Mouse (Mus musculus) myocyte (in vitro differentiated cells): Measurements from ENCODE around the gene Krt8. TPM values are rescaled to one million over a fixed set of nuclear protein-coding genes. Genes with fewer than 3 reads are reported as not detected.

Experiments used
- H3K27me3 ChIP-seq: one replicate; pipeline ENCODE4 v1.6.1; 2011; ENCODE audit not compliant: control insufficient read depth, insufficient read depth, insufficient read length
- H3K36me3 ChIP-seq: one replicate; pipeline ENCODE4 v1.6.1; 2011; ENCODE audit not compliant: control insufficient read depth, insufficient read depth
- H3K4me2 ChIP-seq: one replicate; pipeline ENCODE4 v1.6.1; 2011; ENCODE audit warnings: low read depth, control low read depth
- H3K4me3 ChIP-seq: one replicate; pipeline ENCODE4 v1.5.1; 2011; ENCODE audit warnings: mild to moderate bottlenecking, control low read depth, moderate library complexity
- H3K79me2 ChIP-seq: one replicate; pipeline ENCODE4 v1.6.1; 2011; ENCODE audit not compliant: control insufficient read depth, insufficient read depth
- H3ac ChIP-seq: one replicate; pipeline ENCODE4 v1.6.1; 2011; ENCODE audit not compliant: control insufficient read depth, insufficient read length
- CEBPB ChIP-seq: IDR thresholded peaks from 2 replicates; pipeline ENCODE4 v1.6.1; 2011; ENCODE audit warnings: mild to moderate bottlenecking, moderate library complexity; ENCODE audit not compliant: poor library complexity, insufficient read depth, severe bottlenecking
- E2F4 ChIP-seq: IDR thresholded peaks from one replicate; pipeline ENCODE4 v1.6.1; 2011; ENCODE audit warnings: mild to moderate bottlenecking, control low read depth, moderate library complexity; ENCODE audit not compliant: insufficient read depth
- MAX ChIP-seq: IDR thresholded peaks from one replicate; pipeline ENCODE4 v1.6.1; 2011; ENCODE audit warnings: low read depth, mild to moderate bottlenecking, control low read depth
- MYOD1 ChIP-seq, 3 experiments: IDR thresholded peaks; one replicate each; pipeline ENCODE4 v1.6.1; 2011; ENCODE audit warnings: control low read depth in 2 of 3, low read depth in 2 of 3, mild to moderate bottlenecking in 2 of 3, moderate library complexity in 1 of 3; ENCODE audit not compliant: insufficient read length in 2 of 3, control insufficient read depth in 1 of 3
- MYOG ChIP-seq, 3 experiments: IDR thresholded peaks; one replicate each; pipeline ENCODE4 v1.6.1; 2011; ENCODE audit warnings: control low read depth in 2 of 3, low read depth in 2 of 3, mild to moderate bottlenecking in 2 of 3; ENCODE audit not compliant: insufficient read length in 2 of 3, control insufficient read depth in 1 of 3, insufficient read depth in 1 of 3
- POLR2A ChIP-seq: IDR thresholded peaks from one replicate; pipeline ENCODE4 v1.6.1; 2011; ENCODE audit warnings: low read depth, mild to moderate bottlenecking, control low read depth, moderate library complexity; ENCODE audit not compliant: insufficient read length
- POLR2AphosphoS2 ChIP-seq: IDR thresholded peaks from one replicate; pipeline ENCODE4 v1.6.1; 2011; ENCODE audit warnings: low read depth, control low read depth; ENCODE audit not compliant: insufficient read length
- REST ChIP-seq: IDR thresholded peaks from one replicate; pipeline ENCODE4 v1.6.1; 2011; ENCODE audit warnings: mild to moderate bottlenecking, control low read depth, moderate library complexity; ENCODE audit not compliant: insufficient read depth, insufficient read length
- SRF ChIP-seq: IDR thresholded peaks from one replicate; pipeline ENCODE4 v1.6.1; 2011; ENCODE audit warnings: low read depth; ENCODE audit not compliant: control insufficient read depth, insufficient read length
- TCF12 ChIP-seq: IDR thresholded peaks from one replicate; pipeline ENCODE4 v1.6.1; 2011; ENCODE audit warnings: mild to moderate bottlenecking, control low read depth; ENCODE audit not compliant: poor library complexity, insufficient read depth, severe bottlenecking
- TCF3 ChIP-seq: IDR thresholded peaks from one replicate; pipeline ENCODE4 v1.6.1; 2011; ENCODE audit warnings: low read depth, control low read depth; ENCODE audit not compliant: insufficient read length
- USF1 ChIP-seq: IDR thresholded peaks from one replicate; pipeline ENCODE4 v1.6.1; 2011; ENCODE audit warnings: low read depth, mild to moderate bottlenecking, control low read depth, moderate library complexity
- polyA plus RNA-seq: library from polyadenylated mRNA; unstranded; fragments of >200 nt; fragmentation: generic; extraction: Trizol; gene quantifications from one replicate; pipeline ENCODE4 v1.2.1, GENCODE M21; 2012; ENCODE audit warnings: missing spikeins

Krt8 gene
- polyA plus RNA-seq = 0.16 TPM

DNA sequence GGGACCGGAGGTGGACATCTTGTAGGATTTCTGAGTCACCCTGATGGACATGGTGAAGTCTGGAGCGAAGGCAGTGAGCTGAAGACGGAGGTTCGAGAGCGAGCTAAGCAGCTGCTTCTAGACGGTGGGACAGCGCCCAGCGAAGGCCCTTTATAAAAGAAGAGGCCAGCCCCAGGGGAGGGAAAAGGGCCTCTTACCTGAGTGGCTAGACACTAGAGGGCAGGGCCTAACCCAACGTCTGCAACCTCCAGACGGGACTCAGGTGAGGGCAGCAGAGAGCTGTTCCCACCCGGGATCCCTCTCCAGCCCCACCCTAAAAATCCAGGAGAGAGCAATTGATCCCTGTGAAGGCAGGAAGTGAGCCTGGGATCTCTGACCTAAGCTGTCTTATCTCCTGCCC is at the start of gene Krt8:
TSS of gene Krt8 (minus strand) at position 294 of the 400 bp plus-strand sequence.
- Histone ChIP-seq H3K27me3 (no peaks in the 10 kb centered on the region), H3K4me3 (no peak within 1 kb of the TSS), H3K4me2 (no peak within 1 kb of the TSS), H3K36me3 (no peaks in the 10 kb centered on the region), H3ac (no peak within 1 kb of the TSS), H3K79me2 (no peaks in the 10 kb centered on the region)
- TF ChIP-seq POLR2A = no peak
- TF ChIP-seq REST = no peak
- no peak for TF ChIP-seq SRF
- no peak for TF ChIP-seq TCF3
- TF ChIP-seq MYOD1 (IDR thresholded peaks at IDR 0.05; ENCODE audit: control insufficient read depth in 1 of 3, insufficient read length in 2 of 3, low read depth in 2 of 3) = no peak
- TF ChIP-seq CEBPB = no peak
- no peak for TF ChIP-seq POLR2AphosphoS2
- TF ChIP-seq E2F4 = no peak
- no peak for TF ChIP-seq USF1
- TF ChIP-seq MAX = no peak
- TF ChIP-seq TCF12 = no peak
- no peak for TF ChIP-seq MYOG (IDR thresholded peaks at IDR 0.05; ENCODE audit: control insufficient read depth in 1 of 3, insufficient read depth in 1 of 3, insufficient read length in 2 of 3, low read depth in 2 of 3)

- TF ChIP-seq E2F4 (no peak), POLR2A (peak; percentile 24), MAX (no peak), TCF3 (no peak), MYOG (IDR thresholded peaks at IDR 0.05; ENCODE audit: control insufficient read depth in 1 of 3, insufficient read depth in 1 of 3, insufficient read length in 2 of 3, low read depth in 2 of 3) (peak in 2 of 3 experiments; percentile 25 to 46), MYOD1 (IDR thresholded peaks at IDR 0.05; ENCODE audit: control insufficient read depth in 1 of 3, insufficient read length in 2 of 3, low read depth in 2 of 3) (peak in 2 of 3 experiments; percentile 26 to 48), TCF12 (no peak), CEBPB (no peak)
- H3K27me3 ChIP-seq = no peaks in the 10 kb centered on the region
- no peaks in the 10 kb centered on the region for H3K79me2 ChIP-seq
These were observed 47.8 kb upstream of the Krt8 start for GRCm38 (mm10) chr15:102051920-102052683.

DNA sequence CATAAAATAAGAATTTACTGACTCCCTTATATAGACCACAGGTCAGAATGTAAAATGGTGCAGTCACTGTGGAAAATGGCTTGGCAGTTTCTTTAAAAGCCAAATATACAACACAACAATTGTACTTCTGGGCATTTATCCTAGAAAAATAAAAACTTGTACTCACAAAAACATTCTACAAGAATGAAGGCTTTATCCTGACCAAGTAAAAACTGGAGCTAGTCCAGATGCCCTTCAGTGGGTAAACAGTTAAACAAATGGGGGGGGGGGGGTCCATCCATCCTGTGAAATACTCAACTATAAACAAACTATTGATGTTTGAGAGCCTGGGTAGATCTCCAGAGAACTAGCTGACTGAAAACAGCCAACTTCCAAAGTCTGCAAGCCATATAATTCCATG is 45.6 kb upstream of the Krt8 start:
- Histone ChIP-seq H3K79me2 (no peaks in the 10 kb centered on the region), H3K27me3 (no peaks in the 10 kb centered on the region), H3ac (no peak overlapping the region), H3K36me3 (no peaks in the 10 kb centered on the region), H3K4me2 (no peak overlapping the region), H3K4me3 (no peak overlapping the region)
- TF ChIP-seq SRF = no peak
- TF ChIP-seq TCF12 = no peak

More at GRCm38 (mm10) chr15:102051920-102052683, 47.8 kb upstream of the Krt8 start:
- Histone ChIP-seq H3K4me3 (no peak overlapping the region), H3ac (no peak overlapping the region), H3K4me2 (peak overlapping the region; percentile 73), H3K36me3 (no peaks in the 10 kb centered on the region)

DNA sequence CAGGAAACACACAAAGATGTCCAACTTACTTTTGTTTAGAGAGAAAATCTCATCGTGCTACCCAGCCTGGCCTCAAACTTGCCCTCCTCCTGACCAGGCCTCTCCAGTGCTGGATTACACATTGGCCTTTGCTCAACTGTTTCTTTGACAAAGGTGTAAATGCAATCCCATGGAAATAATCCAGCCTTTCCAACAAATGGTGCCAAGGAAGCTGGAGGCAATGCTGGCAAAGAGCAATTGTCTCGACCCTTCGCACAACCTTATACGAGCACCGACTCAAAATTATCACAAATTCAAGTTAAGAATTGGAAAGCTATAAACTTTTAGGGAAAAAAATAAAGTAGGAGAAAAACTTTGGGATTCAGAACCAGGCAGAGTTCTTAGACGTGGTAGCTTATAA is 43.7 kb upstream of the Krt8 start:
- H3ac ChIP-seq = no peak overlapping the region
- H3K27me3 ChIP-seq = no peaks in the 10 kb centered on the region
- H3K79me2 ChIP-seq = no peaks in the 10 kb centered on the region
- no peaks in the 10 kb centered on the region for H3K36me3 ChIP-seq
- H3K4me2 ChIP-seq = no peak overlapping the region
- no peak for TF ChIP-seq CEBPB
- no peak for TF ChIP-seq REST
- TF ChIP-seq POLR2A = no peak
- no peak overlapping the region for H3K4me3 ChIP-seq

- no peaks in the 10 kb centered on the region for H3K27me3 ChIP-seq
- TF ChIP-seq USF1 (no peak), MAX (no peak), POLR2AphosphoS2 (no peak), TCF3 (no peak), MYOG (IDR thresholded peaks at IDR 0.05; ENCODE audit: control insufficient read depth in 1 of 3, insufficient read depth in 1 of 3, insufficient read length in 2 of 3, low read depth in 2 of 3) (no peak), SRF (no peak), TCF12 (no peak), POLR2A (no peak), CEBPB (no peak), E2F4 (no peak), REST (no peak), MYOD1 (IDR thresholded peaks at IDR 0.05; ENCODE audit: control insufficient read depth in 1 of 3, insufficient read length in 2 of 3, low read depth in 2 of 3) (no peak)
- no peak overlapping the region for H3ac ChIP-seq
- H3K79me2 ChIP-seq = no peaks in the 10 kb centered on the region
- no peak overlapping the region for H3K4me3 ChIP-seq
- no peaks in the 10 kb centered on the region for H3K36me3 ChIP-seq
- peak overlapping the region; percentile 46 for H3K4me2 ChIP-seq
These were observed 41.4 kb upstream of the Krt8 start for GRCm38 (mm10) chr15:102045691-102046090.
